Mouse (Mus musculus) left cerebral cortex, postnatal 14 days (tissue): ENCODE measurements around the gene Bfsp2. TPM values are rescaled to one million over a fixed set of nuclear protein-coding genes. Genes with fewer than 3 reads are reported as not detected.

Experiments used
- DNase-seq, 2 experiments: peaks; one replicate each; pipeline ENCODE4 v3.0.0; 2021 to 2022; ENCODE audit warnings: low spot score in 2 of 2, mixed read lengths in 1 of 2
- intact Hi-C: fragments of 180-260 bp; cut with DNase I; formaldehyde crosslinking; loops from one replicate; pipeline ENCODE4 v1.15.1; 2025
- total RNA-seq, 2 experiments: library from RNA; stranded (reverse); gene quantifications; 2 replicates each; pipeline ENCODE4 v1.2.3; 2021

Gene Bfsp2
- total RNA-seq, 2 experiments from 2014 or later = 2.6 to 6.9 TPM

- intact Hi-C loops = no loop called here
Observed at GRCm38 (mm10) chr9:103391796-103392372, 88.3 kb downstream of the Bfsp2 start.

GRCm38 (mm10) chr9:103389261-103389660 is 91.0 kb downstream of the Bfsp2 start:
- intact Hi-C loops = no loop called here
- no peak for DNase-seq

More at GRCm38 (mm10) chr9:103391796-103392372, 88.3 kb downstream of the Bfsp2 start:
- DNase-seq = no peak

- intact Hi-C loops = no loop called here
- no peak for DNase-seq
Observed at GRCm38 (mm10) chr9:103387011-103387653, 93.1 kb downstream of the Bfsp2 start.

GRCm38 (mm10) chr9:103386573-103386972 is 93.6 kb downstream of the Bfsp2 start:
- DNase-seq = no peak
- intact Hi-C loops = no loop called here

- no peak for DNase-seq
- intact Hi-C loops = no loop called here
Observed at GRCm38 (mm10) chr9:103385600-103385999, 94.6 kb downstream of the Bfsp2 start.

- intact Hi-C loops = no loop called here
- DNase-seq = no peak
Observed at GRCm38 (mm10) chr9:103384141-103384796, 96.0 kb downstream of the Bfsp2 start.

- no peak for DNase-seq
- intact Hi-C loops = no loop called here
Observed at GRCm38 (mm10) chr9:103383576-103383975, 96.6 kb downstream of the Bfsp2 start.

GRCm38 (mm10) chr9:103382989-103383388 is 97.2 kb downstream of the Bfsp2 start:
- DNase-seq = no peak

GRCm38 (mm10) chr9:103380566-103380965 is 99.7 kb downstream of the Bfsp2 start:
- intact Hi-C loops = no loop called here
- no peak for DNase-seq

More at GRCm38 (mm10) chr9:103382989-103383388, 97.2 kb downstream of the Bfsp2 start:
- intact Hi-C loops = no loop called here

- DNase-seq = no peak
- intact Hi-C loops = no loop called here
Observed at GRCm38 (mm10) chr9:103379199-103379598, 101.0 kb downstream of the Bfsp2 start.

- intact Hi-C loops = no loop called here
- DNase-seq = no peak
Observed at GRCm38 (mm10) chr9:103378686-103379085, 101.5 kb downstream of the Bfsp2 start.

- DNase-seq = no peak
- intact Hi-C loops = no loop called here
Observed at GRCm38 (mm10) chr9:103376346-103377320, 103.6 kb downstream of the Bfsp2 start.

Other genes starting within 250 kb of the Bfsp2 start
- 10 to 100 TPM; 34.5 to 56.6 TPM for gene Trf, start 250.0 kb downstream of the Bfsp2 start, total RNA-seq
- 1 to 10 TPM in 1 of 2 experiments, not detected in 1; 1.1 TPM for gene 1300017J02Rik, start 175.3 kb downstream of the Bfsp2 start, total RNA-seq
- gene Topbp1, start 175.2 kb downstream of the Bfsp2 start, total RNA-seq = 10 to 100 TPM; 18.7 to 18.8 TPM
- 10 to 100 TPM; 85.8 to 93.4 TPM for gene Cdv3, start 114.6 kb downstream of the Bfsp2 start, total RNA-seq